Comparison of ENCODE assay signal across 8 mouse cellular contexts in the genomic region with DNA sequence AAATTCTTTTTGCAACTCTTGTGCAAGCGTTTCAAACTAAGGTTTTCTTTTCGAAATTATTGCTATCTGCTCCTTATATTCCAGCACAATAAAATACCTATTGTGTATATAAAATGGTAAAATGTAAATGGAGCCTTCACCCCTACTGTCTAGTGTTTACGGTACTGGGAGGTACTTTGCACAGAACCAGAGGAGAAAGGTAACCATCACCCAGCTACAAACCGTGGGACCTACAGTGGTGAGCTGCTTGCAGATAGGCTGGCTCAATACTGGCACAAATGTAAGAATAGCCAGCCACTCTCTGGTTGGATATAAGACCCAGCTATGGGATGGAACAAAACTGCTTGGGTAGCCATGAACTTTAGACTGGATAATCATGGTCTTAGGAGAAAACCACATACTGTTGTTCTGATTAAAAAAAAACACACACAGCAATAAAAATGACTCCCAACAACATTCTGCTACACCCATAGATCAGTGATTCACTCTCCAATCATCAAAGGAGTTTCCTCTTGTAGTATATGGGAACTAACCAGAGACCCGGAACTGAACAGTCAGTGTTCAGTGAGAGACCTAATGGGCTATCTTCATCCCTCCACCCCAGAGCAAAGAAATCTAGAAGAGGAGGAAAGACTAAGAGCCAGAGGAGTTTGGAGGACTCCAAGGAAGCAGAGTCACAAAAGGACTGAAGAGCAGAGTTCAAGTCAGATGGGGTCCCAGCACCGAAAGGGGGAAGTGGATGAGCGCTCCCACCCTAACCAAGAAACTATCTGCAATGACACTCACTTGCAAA. TPM values are rescaled to one million over a fixed set of nuclear protein-coding genes. Genes with fewer than 3 reads are reported as not detected.
DNase-seq lines count a peak whose midpoint lies in the region; ATAC-seq and TF ChIP-seq lines count a peak whose summit lies in the region.

No protein-coding gene starts in this region.

- WGBS in liver, embryonic 11.5 days: 58% methylated on average over 7 of the region's 7 CpGs
- 62% methylated on average over 7 of the region's 7 CpGs for WGBS in embryonic facial prominence, embryonic 14.5 days
- WGBS in intestine, postnatal 0 days: 58% methylated on average over 7 of the region's 7 CpGs
- 62% methylated on average over 7 of the region's 7 CpGs for WGBS in neural tube, embryonic 12.5 days

- H3K4me1 ChIP-seq in liver, embryonic 11.5 days (replicated peaks; ENCODE audit: control insufficient read depth, insufficient read depth, low read length): peaks cover 4% of the 10 kb centered on the region
- H3K4me1 ChIP-seq in embryonic facial prominence, embryonic 14.5 days (ENCODE audit: control insufficient read depth, insufficient read depth, low read length): peaks cover 12% of the 10 kb centered on the region
- H3K4me1 ChIP-seq in intestine, postnatal 0 days (replicated peaks; ENCODE audit: control insufficient read depth, insufficient read depth, low read length): peaks cover 8% of the 10 kb centered on the region
- H3K4me1 ChIP-seq in neural tube, embryonic 12.5 days: peaks cover 7% of the 10 kb centered on the region; the same call in 1 of the 2 replicates

- no peak for TF ChIP-seq CTCF in intestine, postnatal 0 days (IDR thresholded peaks at IDR 0.05; ENCODE audit: low read depth)

- no peaks in the 10 kb centered on the region for H3K9me3 ChIP-seq in liver, embryonic 11.5 days (ENCODE audit: control insufficient read depth, low read length)
- no peaks in the 10 kb centered on the region for H3K9me3 ChIP-seq in embryonic facial prominence, embryonic 14.5 days (ENCODE audit: control insufficient read depth, low read length)
- no peaks in the 10 kb centered on the region for H3K9me3 ChIP-seq in intestine, postnatal 0 days (ENCODE audit: control insufficient read depth)
- no peaks in the 10 kb centered on the region for H3K9me3 ChIP-seq in neural tube, embryonic 12.5 days

- no peaks in the 10 kb centered on the region for H3K27me3 ChIP-seq in liver, embryonic 11.5 days (replicated peaks; ENCODE audit: control insufficient read depth, insufficient read depth, low read length)
- H3K27me3 ChIP-seq in embryonic facial prominence, embryonic 14.5 days (replicated peaks; ENCODE audit: control insufficient read depth, insufficient read depth, low read length): no peaks in the 10 kb centered on the region
- no peaks in the 10 kb centered on the region for H3K27me3 ChIP-seq in intestine, postnatal 0 days (replicated peaks; ENCODE audit: control insufficient read depth, insufficient read depth, low read length)
- no peaks in the 10 kb centered on the region for H3K27me3 ChIP-seq in neural tube, embryonic 12.5 days (replicated peaks)

- peak; percentile 35; the same call in 1 of the 2 replicates for ATAC-seq in liver, embryonic 11.5 days (replicated peaks; ENCODE audit: low FRiP score)
- no peak for ATAC-seq in embryonic facial prominence, embryonic 14.5 days (ENCODE audit: low read depth)
- ATAC-seq in intestine, postnatal 0 days: peak; percentile 36; the same call in 1 of the 2 replicates
- peak; percentile 26 for ATAC-seq in neural tube, embryonic 12.5 days (ENCODE audit: low FRiP score, low read depth)

- no peak for DNase-seq in liver, embryonic 11.5 days (ENCODE audit: low spot score)
- DNase-seq in liver (no peak), MN1 (ENCODE audit: low spot score) (no peak)
- DNase-seq in embryonic facial prominence, embryonic 14.5 days (ENCODE audit: low spot score): no peak
- DNase-seq in urinary bladder, postnatal 10 days (ENCODE audit: low spot score): no peak
- no peak for DNase-seq in frontal cortex, postnatal 36 days (ENCODE audit: low spot score in 2 of 2)

- H3K4me2 ChIP-seq in liver, embryonic 11.5 days: peak overlapping the region; percentile 57
- H3K4me2 ChIP-seq in embryonic facial prominence, embryonic 14.5 days (ENCODE audit: low read depth, low read length): peak overlapping the region; percentile 69
- peak overlapping the region; percentile 69 for H3K4me2 ChIP-seq in intestine, postnatal 0 days (replicated peaks; ENCODE audit: low read depth)
- peak overlapping the region; percentile 70 for H3K4me2 ChIP-seq in neural tube, embryonic 12.5 days (replicated peaks)

- no peak overlapping the region for H3K27ac ChIP-seq in liver, embryonic 11.5 days (ENCODE audit: low read depth, low read length)
- 0 out of 2 replicates have a peak overlapping the region, but pooled peaks have one; percentile 28 for H3K27ac ChIP-seq in embryonic facial prominence, embryonic 14.5 days (replicated peaks; ENCODE audit: low read depth, low read length)
- 0 out of 2 replicates have a peak overlapping the region, but pooled peaks have one; percentile 98 for H3K27ac ChIP-seq in intestine, postnatal 0 days (ENCODE audit: low read depth, low read length)
- H3K27ac ChIP-seq in neural tube, embryonic 12.5 days: no peak overlapping the region

- peak overlapping the region; percentile 99 for H3K4me3 ChIP-seq in liver, embryonic 11.5 days (ENCODE audit: low read depth, low read length)
- H3K4me3 ChIP-seq in embryonic facial prominence, embryonic 14.5 days (ENCODE audit: low read depth, low read length): peak overlapping the region; percentile 88
- peak overlapping the region; percentile 98 for H3K4me3 ChIP-seq in intestine, postnatal 0 days (ENCODE audit: low read depth, low read length)
- H3K4me3 ChIP-seq in neural tube, embryonic 12.5 days: peak overlapping the region; percentile 97

- peaks cover 3% of the 10 kb centered on the region; the same call in 1 of the 2 replicates for H3K36me3 ChIP-seq in liver, embryonic 11.5 days (ENCODE audit: control insufficient read depth, insufficient read depth, low read length)
- H3K36me3 ChIP-seq in embryonic facial prominence, embryonic 14.5 days (ENCODE audit: control insufficient read depth, insufficient read depth, low read length): 0 out of 2 replicates have a peak, but pooled peaks cover 5% of the 10 kb centered on the region
- H3K36me3 ChIP-seq in intestine, postnatal 0 days (ENCODE audit: control insufficient read depth, insufficient read depth): no peaks in the 10 kb centered on the region; the same call in 1 of the 2 replicates
- H3K36me3 ChIP-seq in neural tube, embryonic 12.5 days: no peaks in the 10 kb centered on the region

- peak overlapping the region; percentile 99; the same call in 1 of the 2 replicates for H3K9ac ChIP-seq in liver, embryonic 11.5 days (ENCODE audit: low read depth, low read length)
- peak overlapping the region; percentile 44 for H3K9ac ChIP-seq in embryonic facial prominence, embryonic 14.5 days (ENCODE audit: low read depth, low read length)
- peak overlapping the region; percentile 100; the same call in 1 of the 2 replicates for H3K9ac ChIP-seq in intestine, postnatal 0 days (ENCODE audit: low read depth, low read length)
- no peak overlapping the region for H3K9ac ChIP-seq in neural tube, embryonic 12.5 days

RNA-seq across cellular contexts. Expression of a gene that starts 0.7 kb away (rescaled TPM):
- 53.7 and 55.2 TPM in 2 replicates for polyA plus RNA-seq in liver, embryonic 11.5 days (2014; fragmentation: Nextera tagmentation; extraction: Ambion mirVana)
- polyA plus RNA-seq in embryonic facial prominence, embryonic 14.5 days (2014; fragmentation: Nextera tagmentation; extraction: Ambion mirVana): 54.9 and 64.5 TPM in 2 replicates
- 60.9 and 61.1 TPM in 2 replicates for polyA plus RNA-seq in intestine, postnatal 0 days (2015; fragmentation: Nextera tagmentation; extraction: Ambion mirVana)
- 76.7 and 77.4 TPM in 2 replicates for polyA plus RNA-seq in neural tube, embryonic 12.5 days (2016; fragmentation: Nextera tagmentation; extraction: Ambion mirVana)

RNA-seq across cellular contexts. Expression of a gene that starts 37.7 kb away (rescaled TPM):
- 8.1 and 9.6 TPM in 2 replicates for polyA plus RNA-seq in liver, embryonic 11.5 days (2014; fragmentation: Nextera tagmentation; extraction: Ambion mirVana)
- polyA plus RNA-seq in embryonic facial prominence, embryonic 14.5 days (2014; fragmentation: Nextera tagmentation; extraction: Ambion mirVana): 13.4 and 15.6 TPM in 2 replicates
- 10.8 and 11.3 TPM in 2 replicates for polyA plus RNA-seq in intestine, postnatal 0 days (2015; fragmentation: Nextera tagmentation; extraction: Ambion mirVana)
- 8.3 and 8.7 TPM in 2 replicates for polyA plus RNA-seq in neural tube, embryonic 12.5 days (2016; fragmentation: Nextera tagmentation; extraction: Ambion mirVana)

Comparison
In these comparisons a context has a peak if more than half of its experiments do, and no peak if none do; other contexts are left out.
1. H3K27ac ChIP-seq: peak in embryonic facial prominence, embryonic 14.5 days (single experiment) and intestine, postnatal 0 days (single experiment); none in liver, embryonic 11.5 days (single experiment) and neural tube, embryonic 12.5 days (single experiment).
2. Peak in every context shown above with its lines, with median percentiles within 50 percentile points of each other: H3K4me2 ChIP-seq and H3K4me3 ChIP-seq.